Mouse (Mus musculus) embryonic fibroblast, embryonic 13.5 days (primary cell): ENCODE measurements around the gene Fcnb.

Experiments used
- CTCF ChIP-seq: IDR thresholded peaks from 2 replicates; pipeline ENCODE4 v1.5.1; 2011; ENCODE audit warnings: mild to moderate bottlenecking, control low read depth, low read length, moderate library complexity, borderline replicate concordance; ENCODE audit not compliant: insufficient read depth
- POLR2A ChIP-seq: IDR thresholded peaks from 2 replicates; pipeline ENCODE4 v1.6.1; 2011; ENCODE audit warnings: low read depth, mild to moderate bottlenecking, control low read depth, low read length, moderate library complexity

- TF ChIP-seq CTCF (no peak), POLR2A (no peak)
These were observed 7.4 kb upstream of the Fcnb start for GRCm38 (mm10) chr2:28092099-28092498.
